Mouse (Mus musculus): ENCODE measurements around the gene Rnps1.
A peak's percentile ranks its signal among the peaks of the same experiment; 100 is the strongest.

Gene Rnps1

GRCm38 (mm10) chr17:24470701-24471527 lies 56.5 kb downstream of the Rnps1 start:
- peak; percentile 25 to 54 for DNase-seq

GRCm38 (mm10) chr17:24472512-24472911 lies 58.1 kb downstream of the Rnps1 start:
- no peak for DNase-seq

- DNase-seq: no peak
Observed at GRCm38 (mm10) chr17:24473612-24474275, 59.4 kb downstream of the Rnps1 start, which contains the start of gene Bricd5. TSS of gene Bricd5 (plus strand) at chr17:24473884.

- DNase-seq: no peak
Observed at GRCm38 (mm10) chr17:24474557-24474956, 60.2 kb downstream of the Rnps1 start.

Data from thymus, postnatal 36 days (tissue).